Mouse (Mus musculus): ENCODE results near the gene Nrd1. TPM values are rescaled to one million over a fixed set of nuclear protein-coding genes. Genes with fewer than 3 reads are reported as not detected.

Gene Nrd1
- total RNA-seq, 2 experiments from 2014 or later = 121 to 130 TPM

GRCm38 (mm10) chr4:109110978-109111377, 110.5 kb downstream of the Nrd1 start:
- no peak for DNase-seq (ENCODE audit: low spot score in 2 of 2)
- Histone ChIP-seq H3K4me3 (no peak overlapping the region), H3K27ac (no peak overlapping the region)
- TF ChIP-seq CTCF (conservative IDR thresholded peaks at IDR 0.05) = no peak

Small RNA genes within 50 kb of the gene (microRNA-seq; reads per million reads assigned to microRNA genes)
- gene Mir761 = 0 reads per million in 2 experiments

Other genes with a start within 250 kb of the Nrd1 start
- gene Zfyve9, start 219.9 kb upstream of the Nrd1 start, total RNA-seq (2021) = 10 to 100 TPM; 53.6 to 58.4 TPM
- 10 to 100 TPM; 87.9 to 89.4 TPM for gene Btf3l4, start 167.0 kb upstream of the Nrd1 start, total RNA-seq (2021)
- 10 to 100 TPM; 32.3 to 33.8 TPM for gene Txndc12, start 166.1 kb upstream of the Nrd1 start, total RNA-seq (2021)
- gene Kti12, start 152.9 kb upstream of the Nrd1 start, total RNA-seq (2021) = 10 to 100 TPM; 18.1 to 18.9 TPM
- gene A730015C16Rik, start 152.0 kb upstream of the Nrd1 start, total RNA-seq (2021) = not detected
- 10 to 100 TPM; 46.2 to 48.3 TPM for gene Rab3b, start 121.6 kb upstream of the Nrd1 start, total RNA-seq (2021)
- 10 to 100 TPM; 53.9 to 56.2 TPM for gene Osbpl9, start 201.6 kb downstream of the Nrd1 start, total RNA-seq (2021)
- gene Calr4, start 233.8 kb downstream of the Nrd1 start, total RNA-seq (2021) = under 1 TPM; 0.79 to 0.86 TPM

All from layer of hippocampus, adult 2 months (tissue).